Mouse (Mus musculus): ENCODE data around the gene Helz2. TPM values are rescaled to one million over a fixed set of nuclear protein-coding genes. Genes with fewer than 3 reads are reported as not detected.
A peak's percentile ranks its signal among the peaks of the same experiment; 100 is the strongest.
"Not testable (repeated sequence)": the region's sequence is repeated elsewhere in the genome, so short reads cannot be mapped to it uniquely, and the experiment has no call there.

The Helz2 gene
- polyA plus RNA-seq, 1 experiment from 2014 or later = 2.3 TPM

DNA sequence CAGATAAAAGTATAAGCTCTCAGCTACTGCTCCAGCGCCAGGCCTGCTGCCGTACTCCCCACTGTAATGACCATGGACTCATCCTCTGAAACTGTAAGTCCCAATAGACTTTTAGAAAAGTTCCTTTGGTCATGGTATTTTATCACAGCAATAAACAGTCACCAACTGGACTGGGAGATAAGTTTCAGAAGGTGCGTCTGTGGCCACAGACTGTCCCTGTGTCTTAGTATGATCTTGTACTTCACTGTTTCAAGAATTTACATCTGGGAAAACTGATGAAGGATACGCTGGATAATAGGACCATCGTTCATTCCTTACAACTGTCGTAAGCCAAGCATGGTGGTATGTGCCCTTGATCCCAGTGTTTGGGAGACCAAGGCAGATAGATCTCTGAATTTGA lies 25.8 kb downstream of the Helz2 start:
- Histone ChIP-seq H3K27me3 (replicated peaks) (peaks cover 28% of the 10 kb centered on the region), H3K27ac (no peak overlapping the region), H3K4me1 (peaks cover 25% of the 10 kb centered on the region), H3K36me3 (no peaks in the 10 kb centered on the region), H3K4me2 (no peak overlapping the region), H3K4me3 (replicated peaks) (no peak overlapping the region), H3K9ac (no peak overlapping the region), H3K9me3 (no peaks in the 10 kb centered on the region)
- no peak for ATAC-seq (ENCODE audit: insufficient read depth, low FRiP score, low read depth)
- WGBS = 82% methylated on average over 6 of the region's 6 CpGs

DNA sequence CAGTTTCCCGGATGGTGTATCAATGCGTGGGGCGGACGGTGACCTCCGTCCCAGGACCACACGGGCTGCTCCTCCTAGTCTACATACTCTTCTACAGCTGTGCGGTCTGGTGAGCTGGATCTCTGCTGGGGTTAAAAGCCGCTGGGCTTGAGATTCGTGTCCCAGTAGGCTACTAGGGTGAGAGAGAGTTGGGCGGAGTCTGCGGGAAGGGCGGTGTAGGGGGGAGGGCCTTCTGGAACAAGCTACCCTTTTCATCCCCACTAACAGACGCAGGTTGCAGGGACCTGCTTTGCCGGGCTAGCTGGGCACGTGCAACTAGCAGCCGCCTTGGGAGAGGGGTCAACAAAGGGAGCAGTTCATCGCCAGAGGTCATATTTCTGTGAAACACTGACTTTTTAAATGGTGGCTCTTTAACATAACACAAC lies 28.8 kb downstream of the Helz2 start, which contains the start of gene Srms:
Gene Srms (minus strand): TSS at position 165 of the 425 bp plus-strand sequence.
- H3K27ac ChIP-seq = no peak within 1 kb of the TSS
- H3K36me3 ChIP-seq = no peaks in the 10 kb centered on the region
- H3K27me3 ChIP-seq (replicated peaks) = peaks cover 28% of the 10 kb centered on the region
- no peaks in the 10 kb centered on the region for H3K9me3 ChIP-seq
- peak within 1 kb of the TSS; percentile 61 for H3K4me2 ChIP-seq
- WGBS = 4% methylated on average over 17 of the region's 17 CpGs
- peak; percentile 70 for ATAC-seq (ENCODE audit: insufficient read depth, low FRiP score, low read depth)
- peaks cover 10% of the 10 kb centered on the region; the same call in 1 of the 2 replicates for H3K4me1 ChIP-seq
- no peak within 1 kb of the TSS for H3K9ac ChIP-seq
- peak within 1 kb of the TSS; percentile 29 for H3K4me3 ChIP-seq (replicated peaks)

DNA sequence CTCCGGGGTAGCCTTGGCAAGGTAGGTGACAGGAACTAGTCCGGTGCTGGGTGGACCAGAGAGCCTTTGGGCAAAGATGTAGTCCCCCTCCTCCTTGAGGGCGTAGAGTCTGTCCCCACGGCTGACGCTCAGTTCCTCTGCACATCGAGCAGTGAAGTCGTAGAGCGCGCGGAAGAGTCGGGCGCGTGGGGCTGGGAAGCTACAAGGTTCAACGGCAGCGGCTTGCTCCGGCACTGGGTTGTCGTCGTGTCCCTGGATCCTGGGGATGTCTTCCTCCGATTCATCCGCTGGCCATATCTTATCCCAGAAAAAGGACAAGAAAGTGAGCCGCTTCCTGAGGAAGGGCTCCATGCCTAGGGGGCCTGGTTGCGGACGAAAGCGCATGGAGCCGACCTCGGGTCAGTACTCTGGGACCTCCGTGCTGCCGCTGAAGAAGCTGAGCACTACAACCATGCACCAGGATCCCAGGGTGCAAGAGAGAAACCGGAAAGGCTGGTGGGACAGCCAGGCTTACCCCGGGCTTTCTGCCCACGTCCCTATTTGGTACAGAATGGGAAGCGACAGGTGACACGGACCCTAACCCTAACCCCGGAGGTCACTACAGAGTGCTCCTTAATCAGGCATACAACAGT lies 29.3 kb downstream of the Helz2 start:
- ATAC-seq (ENCODE audit: insufficient read depth, low FRiP score, low read depth) = 0 out of 2 replicates have a peak, but pooled peaks have one; percentile 16
- Histone ChIP-seq H3K4me1 (peaks cover 10% of the 10 kb centered on the region; the same call in 1 of the 2 replicates), H3K36me3 (no peaks in the 10 kb centered on the region), H3K4me3 (replicated peaks) (peak overlapping the region; percentile 29), H3K27ac (no peak overlapping the region), H3K9ac (no peak overlapping the region), H3K4me2 (peak overlapping the region; percentile 61), H3K27me3 (replicated peaks) (peaks cover 28% of the 10 kb centered on the region), H3K9me3 (no peaks in the 10 kb centered on the region)
- 4% methylated on average over 34 of the region's 34 CpGs for WGBS

DNA sequence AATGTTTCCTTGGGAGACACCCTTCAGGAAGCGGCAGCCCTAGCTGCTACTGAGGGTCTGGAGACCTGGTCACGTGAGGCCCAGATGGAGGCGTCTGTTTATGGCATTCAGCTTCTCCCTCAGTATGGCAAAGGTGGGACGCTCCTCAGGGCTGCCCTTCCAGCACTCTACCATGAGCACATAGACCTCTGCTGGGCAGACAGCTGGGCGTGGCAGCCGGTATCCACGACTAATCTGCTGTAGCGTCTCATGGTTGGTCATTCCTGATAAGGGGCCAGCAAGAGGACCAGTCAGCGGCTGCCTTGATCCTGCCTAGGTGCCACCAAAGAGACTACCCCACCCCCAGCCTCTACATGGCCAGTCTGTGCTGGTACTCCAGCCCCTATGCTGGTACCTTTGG lies 35.7 kb downstream of the Helz2 start:
- H3K9ac ChIP-seq = no peak overlapping the region
- H3K9me3 ChIP-seq = no peaks in the 10 kb centered on the region
- H3K4me3 ChIP-seq (replicated peaks) = no peak overlapping the region
- H3K4me1 ChIP-seq = no peaks in the 10 kb centered on the region
- no peaks in the 10 kb centered on the region; the same call in none of the 2 replicates for H3K27me3 ChIP-seq (replicated peaks)
- ATAC-seq (ENCODE audit: insufficient read depth, low FRiP score, low read depth) = peak; percentile 89
- WGBS = 56% methylated on average over 9 of the region's 9 CpGs
- H3K36me3 ChIP-seq = no peaks in the 10 kb centered on the region
- H3K4me2 ChIP-seq = no peak overlapping the region
- no peak overlapping the region for H3K27ac ChIP-seq

DNA sequence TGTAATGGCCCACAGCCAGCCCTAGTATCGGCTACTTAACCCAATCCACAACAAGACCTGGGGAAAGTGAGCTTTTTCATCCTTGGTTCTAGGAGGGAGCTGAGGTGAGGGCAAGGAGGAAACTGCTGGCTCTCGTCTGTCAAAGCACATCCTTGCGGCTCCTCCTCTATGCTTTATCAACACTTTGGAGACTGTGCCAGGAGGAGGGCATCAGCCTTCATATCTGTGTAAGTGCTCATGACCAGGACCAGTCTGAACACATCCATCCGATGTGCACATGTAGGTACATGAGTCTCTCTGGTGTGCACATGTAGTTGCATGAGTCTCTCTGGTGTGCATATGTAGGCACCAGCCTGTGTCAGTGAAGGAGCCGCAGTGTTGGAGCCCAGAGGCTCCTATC lies 36.1 kb downstream of the Helz2 start:
- H3K9ac ChIP-seq = no peak overlapping the region
- H3K4me2 ChIP-seq = no peak overlapping the region
- H3K4me1 ChIP-seq = no peaks in the 10 kb centered on the region
- no peak overlapping the region for H3K4me3 ChIP-seq (replicated peaks)
- no peak overlapping the region for H3K27ac ChIP-seq
- peak; percentile 67; the same call in 1 of the 2 replicates for ATAC-seq (ENCODE audit: insufficient read depth, low FRiP score, low read depth)
- 70% methylated on average over 5 of the region's 5 CpGs for WGBS
- H3K9me3 ChIP-seq = no peaks in the 10 kb centered on the region
- H3K36me3 ChIP-seq = no peaks in the 10 kb centered on the region
- no peaks in the 10 kb centered on the region; the same call in none of the 2 replicates for H3K27me3 ChIP-seq (replicated peaks)

DNA sequence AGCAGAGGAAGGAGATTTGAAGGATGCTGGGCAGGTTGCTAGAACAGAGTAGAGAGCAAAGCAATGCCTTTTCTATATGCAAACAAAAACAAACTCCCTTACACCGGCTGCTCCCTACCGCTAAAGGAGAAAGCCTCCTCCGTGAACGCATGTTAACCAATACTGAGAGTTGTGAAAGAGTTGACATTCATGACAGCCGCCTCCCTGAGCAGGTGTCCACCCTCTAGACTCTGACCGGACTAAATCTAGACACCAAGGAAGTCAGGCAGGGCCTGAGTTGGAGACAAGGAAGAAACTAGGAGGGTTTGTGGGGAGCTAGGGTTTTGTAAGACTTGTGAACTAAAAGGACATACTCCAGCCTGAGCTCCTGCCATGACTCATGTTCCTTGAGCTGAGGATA lies 38.9 kb downstream of the Helz2 start:
- H3K4me3 ChIP-seq (replicated peaks) = no peak overlapping the region
- no peaks in the 10 kb centered on the region; the same call in 1 of the 2 replicates for H3K27me3 ChIP-seq (replicated peaks)
- 66% methylated on average over 6 of the region's 6 CpGs for WGBS
- no peaks in the 10 kb centered on the region for H3K9me3 ChIP-seq
- H3K4me1 ChIP-seq = no peaks in the 10 kb centered on the region
- H3K9ac ChIP-seq = no peak overlapping the region
- no peaks in the 10 kb centered on the region for H3K36me3 ChIP-seq
- no peak overlapping the region for H3K4me2 ChIP-seq
- ATAC-seq (ENCODE audit: insufficient read depth, low FRiP score, low read depth) = no peak
- no peak overlapping the region for H3K27ac ChIP-seq

DNA sequence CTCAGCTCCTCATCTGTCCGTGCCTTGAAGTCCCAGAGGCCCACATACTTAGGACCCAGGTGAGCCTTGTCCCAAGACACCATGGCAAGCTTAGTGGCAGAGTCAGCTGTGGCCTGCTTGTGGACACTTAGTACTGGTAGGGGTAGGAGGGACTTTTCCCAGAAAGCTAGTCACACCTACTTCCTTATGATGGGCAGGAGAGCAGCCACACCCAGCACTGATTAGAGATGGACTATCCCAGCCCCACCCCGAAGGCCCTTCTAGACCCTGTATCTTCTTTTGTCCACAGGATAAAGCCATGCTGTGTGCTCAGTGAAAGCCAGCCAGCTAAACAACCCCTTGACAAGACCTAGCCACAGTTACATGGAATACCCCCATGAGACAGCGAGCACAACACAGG lies 39.4 kb downstream of the Helz2 start, which contains the start of gene Ptk6:
Gene Ptk6 (minus strand): TSS at position 368 of the 400 bp plus-strand sequence.
- WGBS = 80% methylated on average over 3 of the region's 3 CpGs
- Histone ChIP-seq H3K4me1 (no peaks in the 10 kb centered on the region), H3K9ac (no peak within 1 kb of the TSS), H3K27me3 (replicated peaks) (no peaks in the 10 kb centered on the region; the same call in 1 of the 2 replicates), H3K4me3 (replicated peaks) (no peak within 1 kb of the TSS), H3K4me2 (no peak within 1 kb of the TSS), H3K9me3 (no peaks in the 10 kb centered on the region), H3K27ac (no peak within 1 kb of the TSS), H3K36me3 (no peaks in the 10 kb centered on the region)
- ATAC-seq (ENCODE audit: insufficient read depth, low FRiP score, low read depth) = no peak

DNA sequence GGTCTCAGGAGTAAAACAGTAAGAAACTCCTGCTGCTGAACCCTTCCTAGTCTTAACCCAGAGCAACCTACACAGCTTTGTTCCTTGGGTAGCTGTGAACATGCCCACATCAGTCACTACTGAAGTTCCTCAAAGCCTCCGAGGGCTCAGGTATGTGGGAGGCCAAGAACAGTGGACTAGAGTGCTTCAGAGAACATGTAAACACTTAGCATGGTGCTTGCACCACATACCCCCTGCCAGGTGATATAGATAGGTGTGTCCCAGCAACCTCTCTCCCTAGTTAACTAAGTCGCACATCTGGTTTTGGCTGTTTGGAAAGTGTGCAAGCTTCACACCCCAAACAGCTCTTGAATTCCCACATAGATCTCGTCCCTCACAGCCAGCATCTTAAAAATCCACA lies 40.2 kb downstream of the Helz2 start:
- H3K4me3 ChIP-seq (replicated peaks) = no peak overlapping the region
- ATAC-seq (ENCODE audit: insufficient read depth, low FRiP score, low read depth) = no peak
- no peak overlapping the region for H3K27ac ChIP-seq
- no peak overlapping the region for H3K4me2 ChIP-seq
- no peaks in the 10 kb centered on the region; the same call in 1 of the 2 replicates for H3K27me3 ChIP-seq (replicated peaks)
- no peak overlapping the region for H3K9ac ChIP-seq
- H3K36me3 ChIP-seq = no peaks in the 10 kb centered on the region
- 49% methylated on average over 3 of the region's 3 CpGs for WGBS
- H3K4me1 ChIP-seq = no peaks in the 10 kb centered on the region
- no peaks in the 10 kb centered on the region for H3K9me3 ChIP-seq

DNA sequence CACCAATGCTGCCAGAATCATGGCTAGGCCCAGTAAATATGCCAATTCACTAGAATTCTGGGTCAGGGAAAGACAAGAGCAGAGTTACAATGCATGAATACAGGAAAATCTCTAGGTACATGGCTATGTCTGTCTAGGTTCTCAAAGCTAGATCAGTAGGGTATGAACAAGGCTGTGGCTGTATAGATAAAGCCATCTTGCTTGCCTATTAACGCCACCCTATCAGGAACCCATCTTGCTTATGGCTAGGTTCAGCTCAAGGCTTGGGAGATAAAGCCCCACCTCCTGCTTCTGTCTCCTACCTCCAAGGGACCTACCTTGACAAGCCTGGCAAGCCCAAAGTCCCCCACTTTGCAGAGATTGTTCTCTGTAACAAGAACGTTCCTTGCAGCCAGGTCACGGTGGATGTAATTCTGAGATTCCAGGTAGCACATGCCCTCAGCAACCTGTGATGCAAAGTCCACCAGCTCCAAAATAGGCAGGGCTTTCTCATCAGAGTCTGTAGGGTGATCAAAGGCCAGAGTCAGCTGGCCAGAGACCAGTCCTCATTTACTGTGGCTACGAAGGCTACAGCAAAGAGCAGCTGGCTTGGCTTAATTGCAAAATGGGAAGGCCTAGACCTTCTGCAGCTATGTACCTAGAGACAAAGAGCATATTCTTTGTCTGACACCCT lies 45.1 kb downstream of the Helz2 start:
- Histone ChIP-seq H3K9me3 (no peaks in the 10 kb centered on the region), H3K4me1 (no peaks in the 10 kb centered on the region), H3K27ac (no peak overlapping the region), H3K4me2 (no peak overlapping the region), H3K36me3 (no peaks in the 10 kb centered on the region), H3K4me3 (replicated peaks) (no peak overlapping the region), H3K9ac (no peak overlapping the region), H3K27me3 (replicated peaks) (no peaks in the 10 kb centered on the region)
- peak; percentile 39; the same call in 1 of the 2 replicates for ATAC-seq (ENCODE audit: insufficient read depth, low FRiP score, low read depth)
- 84% methylated on average over 4 of the region's 4 CpGs for WGBS

DNA sequence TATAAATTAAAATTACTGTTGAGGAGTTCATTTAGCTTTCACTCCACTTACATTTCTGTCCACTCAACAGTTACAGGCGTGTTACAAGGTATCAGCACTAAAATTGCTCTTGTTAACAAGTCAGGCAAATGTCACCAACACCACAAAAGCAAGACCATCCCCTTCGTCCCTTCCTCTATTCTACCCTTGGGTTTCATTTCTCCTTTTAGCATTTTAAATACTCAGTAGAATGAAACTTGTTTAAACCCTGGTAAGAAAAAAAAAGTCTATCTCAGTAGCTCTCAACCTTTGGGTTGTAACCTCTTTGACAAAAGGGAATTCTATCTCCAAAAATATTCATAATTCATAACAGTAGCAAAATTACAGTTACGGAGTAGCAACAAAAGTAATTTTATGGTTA lies 48.8 kb downstream of the Helz2 start:
- H3K36me3 ChIP-seq = no peaks in the 10 kb centered on the region
- H3K9ac ChIP-seq = no peak overlapping the region
- H3K27ac ChIP-seq = no peak overlapping the region
- no peaks in the 10 kb centered on the region for H3K9me3 ChIP-seq
- no peak for ATAC-seq (ENCODE audit: insufficient read depth, low FRiP score, low read depth)
- H3K4me3 ChIP-seq (replicated peaks) = no peak overlapping the region
- peaks cover 7% of the 10 kb centered on the region for H3K4me1 ChIP-seq
- no peaks in the 10 kb centered on the region for H3K27me3 ChIP-seq (replicated peaks)
- 71% methylated on average over 3 of the region's 3 CpGs for whole genome bisulfite sequencing
- H3K4me2 ChIP-seq = no peak overlapping the region

DNA sequence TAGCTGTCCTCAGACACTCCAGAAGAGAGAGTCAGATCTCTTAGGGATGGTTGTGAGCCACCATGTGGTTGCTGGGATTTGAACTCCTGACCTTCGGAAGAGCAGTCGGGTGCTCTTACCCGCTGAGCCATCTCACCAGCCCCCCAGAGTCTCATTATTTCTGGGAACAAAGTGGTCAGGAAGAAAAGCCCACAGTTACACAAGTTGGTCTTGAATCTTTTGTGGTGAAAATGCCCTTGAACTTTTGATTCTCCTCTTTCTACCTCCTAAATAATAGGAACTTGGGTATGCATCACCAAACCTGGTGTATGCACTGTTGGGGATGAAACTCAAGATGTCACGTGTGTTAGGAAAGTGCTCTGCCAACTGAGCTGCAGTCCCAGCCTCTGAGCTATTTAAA lies 49.9 kb downstream of the Helz2 start:
- H3K9ac ChIP-seq = no peak overlapping the region
- H3K27ac ChIP-seq = no peak overlapping the region
- no peak for ATAC-seq (ENCODE audit: insufficient read depth, low FRiP score, low read depth)
- no peaks in the 10 kb centered on the region for H3K9me3 ChIP-seq
- H3K4me2 ChIP-seq = no peak overlapping the region
- no peaks in the 10 kb centered on the region for H3K27me3 ChIP-seq (replicated peaks)
- H3K4me3 ChIP-seq (replicated peaks) = no peak overlapping the region
- peaks cover 7% of the 10 kb centered on the region for H3K4me1 ChIP-seq
- H3K36me3 ChIP-seq = no peaks in the 10 kb centered on the region
- 74% methylated on average over 4 of the region's 4 CpGs for WGBS

DNA sequence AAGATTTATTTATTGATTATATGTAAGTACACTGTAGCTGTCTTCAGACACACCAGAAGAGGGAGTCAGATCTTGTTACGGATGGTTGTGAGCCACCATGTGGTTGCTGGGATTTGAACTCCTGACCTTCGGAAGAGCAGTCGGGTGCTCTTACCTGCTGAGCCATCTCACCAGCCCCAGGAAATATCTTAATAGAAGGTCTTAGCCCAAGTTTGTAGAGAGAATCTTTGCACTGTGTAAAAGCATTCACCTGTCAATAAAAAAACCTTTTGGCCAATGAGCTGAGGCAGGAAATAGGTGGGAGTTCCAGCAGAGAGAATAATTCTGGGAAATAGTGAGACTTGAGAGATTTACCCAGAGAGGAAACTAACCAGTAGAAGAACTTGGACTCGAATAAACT lies 50.4 kb downstream of the Helz2 start:
- H3K4me2 ChIP-seq; H3K27ac ChIP-seq; H3K9ac ChIP-seq; H3K27me3 ChIP-seq (replicated peaks); H3K9me3 ChIP-seq; H3K4me1 ChIP-seq; H3K36me3 ChIP-seq; ATAC-seq (ENCODE audit: insufficient read depth, low FRiP score, low read depth); H3K4me3 ChIP-seq (replicated peaks): not testable (repeated sequence)
- 68% methylated on average over 4 of the region's 4 CpGs for WGBS
